Mouse (Mus musculus) kidney, postnatal 0 days (tissue): ENCODE measurements around the gene Trip11. TPM values are rescaled to one million over a fixed set of nuclear protein-coding genes. Genes with fewer than 3 reads are reported as not detected.
A peak's percentile ranks its signal among the peaks of the same experiment; 100 is the strongest.

Source experiments
- ATAC-seq: fragments of 200-750 bp; cut with Nextera tagmentation; replicated peaks from 2 replicates; pipeline ENCODE4 v1.8.0; 2017; ENCODE audit warnings: low read depth, moderate number of reproducible peaks, moderate TSS enrichment, moderate library complexity; ENCODE audit not compliant: low FRiP score
- DNase-seq: peaks from one replicate; pipeline ENCODE4 v3.0.0-alpha.2; 2016; ENCODE audit warnings: low spot score
- H3K27ac ChIP-seq: fragments of 300-500 bp; sonication (generic); 2 replicates; pipeline ENCODE4 v1.5.1; 2014; ENCODE audit warnings: mild to moderate bottlenecking
- H3K27me3 ChIP-seq: fragments of 300-500 bp; sonication (generic); 2 replicates; pipeline ENCODE4 v1.6.1; 2014; ENCODE audit warnings: low read length, mixed read lengths; ENCODE audit not compliant: insufficient read depth
- H3K36me3 ChIP-seq: fragments of 300-500 bp; sonication (generic); 2 replicates; pipeline ENCODE4 v1.6.1; 2014; ENCODE audit warnings: low read length, mixed read lengths; ENCODE audit not compliant: insufficient read depth
- H3K4me1 ChIP-seq: fragments of 300-500 bp; sonication (generic); replicated peaks from 2 replicates; pipeline ENCODE4 v1.6.1; 2014; ENCODE audit warnings: antibody characterized with exemption, low read length, mixed read lengths; ENCODE audit not compliant: insufficient read depth
- H3K4me2 ChIP-seq: fragments of 300-500 bp; sonication (generic); 2 replicates; pipeline ENCODE4 v1.6.1; 2014; ENCODE audit warnings: mild to moderate bottlenecking, low read length, moderate library complexity, mixed read lengths
- H3K4me3 ChIP-seq: fragments of 300-500 bp; sonication (generic); replicated peaks from 2 replicates; pipeline ENCODE4 v1.5.1; 2014; ENCODE audit warnings: low read depth, low read length
- H3K9ac ChIP-seq: fragments of 300-500 bp; sonication (generic); 2 replicates; pipeline ENCODE4 v1.6.1; 2014; ENCODE audit warnings: low read depth, low read length
- H3K9me3 ChIP-seq: fragments of 300-500 bp; sonication (generic); replicated peaks from 2 replicates; pipeline ENCODE4 v1.6.1; 2016; ENCODE audit warnings: low read length, inconsistent platforms, mixed read lengths
- CTCF ChIP-seq: IDR thresholded peaks from 2 replicates; pipeline ENCODE4 v1.5.1; 2016; ENCODE audit warnings: antibody characterized with exemption, low read depth, mild to moderate bottlenecking, moderate library complexity
- WGBS: fragments of 180-500 bp; shearing (Covaris S2); extraction: QIAGEN DNeasy Blood & Tissue Kit; methylation state at CpG from one replicate; pipeline ENCODE4 v1.1.7; 2014; 5-methylcytosine and 5-hydroxymethylcytosine counted together
- polyA plus RNA-seq: library from polyadenylated mRNA; unstranded; fragments of >200 nt; fragmentation: Nextera tagmentation; extraction: Ambion mirVana; gene quantifications from 2 replicates; pipeline ENCODE4 v1.2.1, GENCODE M21; 2015

Gene Trip11
- polyA plus RNA-seq, 1 experiment from 2014 or later: 21.7 TPM

GRCm38 (mm10) chr12:101884926-101885325 lies 28.1 kb downstream of the Trip11 start:
- WGBS: 91% methylated on average over 7 of the region's 7 CpGs
- ATAC-seq (no peak), DNase-seq (no peak)
- Histone ChIP-seq H3K4me2 (no peak overlapping the region), H3K36me3 (peaks cover 31% of the 10 kb centered on the region), H3K4me3 (no peak overlapping the region), H3K4me1 (no peaks in the 10 kb centered on the region), H3K9me3 (no peaks in the 10 kb centered on the region), H3K9ac (no peak overlapping the region), H3K27me3 (no peaks in the 10 kb centered on the region), H3K27ac (no peak overlapping the region)
- TF ChIP-seq CTCF: no peak

GRCm38 (mm10) chr12:101876374-101876773 lies 36.7 kb downstream of the Trip11 start:
- Histone ChIP-seq H3K36me3 (peaks cover 21% of the 10 kb centered on the region), H3K9me3 (no peaks in the 10 kb centered on the region), H3K9ac (no peak overlapping the region), H3K4me3 (no peak overlapping the region), H3K27ac (no peak overlapping the region), H3K4me2 (no peak overlapping the region), H3K27me3 (no peaks in the 10 kb centered on the region), H3K4me1 (no peaks in the 10 kb centered on the region)
- no peak for ATAC-seq
- no peak for DNase-seq
- WGBS: 82% methylated on average over 2 of the region's 2 CpGs
- TF ChIP-seq CTCF: no peak

- H3K4me2 ChIP-seq: no peak overlapping the region
- no peak overlapping the region for H3K27ac ChIP-seq
- ATAC-seq: no peak; the same call in 1 of the 2 replicates
- no peak overlapping the region for H3K4me3 ChIP-seq
- no peaks in the 10 kb centered on the region for H3K4me1 ChIP-seq
- peak; percentile 86 for DNase-seq
- 59% methylated on average over 1 of the region's 1 CpGs for WGBS
- no peaks in the 10 kb centered on the region for H3K27me3 ChIP-seq
- H3K9me3 ChIP-seq: no peaks in the 10 kb centered on the region
- TF ChIP-seq CTCF: peak; percentile 69
- peaks cover 24% of the 10 kb centered on the region for H3K36me3 ChIP-seq
- no peak overlapping the region for H3K9ac ChIP-seq
These were observed 38.0 kb downstream of the Trip11 start for GRCm38 (mm10) chr12:101875107-101875506.

GRCm38 (mm10) chr12:101862286-101862964 lies 50.6 kb downstream of the Trip11 start:
- no peaks in the 10 kb centered on the region for H3K27me3 ChIP-seq
- no peak overlapping the region for H3K4me3 ChIP-seq
- no peak for TF ChIP-seq CTCF
- H3K36me3 ChIP-seq: peaks cover 15% of the 10 kb centered on the region; the same call in 1 of the 2 replicates
- no peak for ATAC-seq
- no peaks in the 10 kb centered on the region for H3K4me1 ChIP-seq
- DNase-seq: no peak
- H3K4me2 ChIP-seq: no peak overlapping the region
- H3K9ac ChIP-seq: no peak overlapping the region
- H3K27ac ChIP-seq: no peak overlapping the region
- WGBS: 88% methylated on average over 10 of the region's 10 CpGs
- no peaks in the 10 kb centered on the region for H3K9me3 ChIP-seq

GRCm38 (mm10) chr12:101860256-101860655 lies 52.8 kb downstream of the Trip11 start:
- ATAC-seq (no peak), DNase-seq (peak; percentile 21)
- H3K9me3 ChIP-seq: no peaks in the 10 kb centered on the region
- H3K9ac ChIP-seq: no peak overlapping the region
- no peak for TF ChIP-seq CTCF
- H3K27ac ChIP-seq: no peak overlapping the region
- 79% methylated on average over 1 of the region's 1 CpGs for WGBS
- H3K4me2 ChIP-seq: no peak overlapping the region
- peaks cover 11% of the 10 kb centered on the region; the same call in 1 of the 2 replicates for H3K36me3 ChIP-seq
- no peaks in the 10 kb centered on the region for H3K27me3 ChIP-seq
- H3K4me1 ChIP-seq: no peaks in the 10 kb centered on the region
- no peak overlapping the region for H3K4me3 ChIP-seq

- Histone ChIP-seq H3K4me2 (no peak overlapping the region), H3K27me3 (no peaks in the 10 kb centered on the region), H3K9ac (no peak overlapping the region), H3K4me1 (no peaks in the 10 kb centered on the region), H3K36me3 (peaks cover 11% of the 10 kb centered on the region; the same call in 1 of the 2 replicates), H3K4me3 (no peak overlapping the region), H3K27ac (no peak overlapping the region), H3K9me3 (no peaks in the 10 kb centered on the region)
- DNase-seq (no peak), ATAC-seq (no peak)
- TF ChIP-seq CTCF: no peak
- 86% methylated on average over 5 of the region's 5 CpGs for WGBS
These were observed 55.1 kb downstream of the Trip11 start for GRCm38 (mm10) chr12:101858011-101858410.

GRCm38 (mm10) chr12:101854336-101854735 lies 58.7 kb downstream of the Trip11 start:
- Histone ChIP-seq H3K4me2 (no peak overlapping the region), H3K27me3 (no peaks in the 10 kb centered on the region), H3K9me3 (no peaks in the 10 kb centered on the region), H3K4me3 (no peak overlapping the region), H3K27ac (no peak overlapping the region), H3K36me3 (no peaks in the 10 kb centered on the region; the same call in 1 of the 2 replicates), H3K4me1 (no peaks in the 10 kb centered on the region), H3K9ac (no peak overlapping the region)
- no peak for TF ChIP-seq CTCF
- ATAC-seq (no peak), DNase-seq (no peak)
- WGBS: 93% methylated on average over 11 of the region's 11 CpGs
